Mouse (Mus musculus) kidney, embryonic 14.5 days (tissue): Measurements from ENCODE around the gene Foxo3. TPM values are rescaled to one million over a fixed set of nuclear protein-coding genes. Genes with fewer than 3 reads are reported as not detected.

Experiments used
- ATAC-seq: fragments of 200-750 bp; cut with Nextera tagmentation; 2 replicates; pipeline ENCODE4 v1.8.0; 2017; ENCODE audit warnings: moderate number of reproducible peaks, mild to moderate bottlenecking, moderate TSS enrichment, moderate library complexity; ENCODE audit not compliant: low FRiP score, low TSS enrichment
- H3K27ac ChIP-seq: fragments of 300-500 bp; sonication (generic); 2 replicates; pipeline ENCODE4 v1.5.1; 2014; ENCODE audit warnings: low read depth, mild to moderate bottlenecking, low read length, moderate library complexity, mixed read lengths
- H3K27me3 ChIP-seq: fragments of 300-500 bp; sonication (generic); 2 replicates; pipeline ENCODE4 v1.6.1; 2014; ENCODE audit warnings: mild to moderate bottlenecking, low read length; ENCODE audit not compliant: control insufficient read depth, insufficient read depth
- H3K36me3 ChIP-seq: fragments of 300-500 bp; sonication (generic); 2 replicates; pipeline ENCODE4 v1.6.1; 2014; ENCODE audit warnings: low read length, mixed read lengths; ENCODE audit not compliant: control insufficient read depth, insufficient read depth
- H3K4me1 ChIP-seq: fragments of 300-500 bp; sonication (generic); 2 replicates; pipeline ENCODE4 v1.6.1; 2014; ENCODE audit warnings: low read length, mixed read lengths; ENCODE audit not compliant: control insufficient read depth, insufficient read depth
- H3K4me2 ChIP-seq: fragments of 300-500 bp; sonication (generic); replicated peaks from 2 replicates; pipeline ENCODE4 v1.6.1; 2014; ENCODE audit warnings: low read depth, mild to moderate bottlenecking, low read length
- H3K4me3 ChIP-seq: fragments of 300-500 bp; sonication (generic); 2 replicates; pipeline ENCODE4 v1.5.1; 2014; ENCODE audit warnings: mild to moderate bottlenecking, low read length
- H3K9ac ChIP-seq: fragments of 300-500 bp; sonication (generic); 2 replicates; pipeline ENCODE4 v1.6.1; 2014; ENCODE audit warnings: low read depth, mild to moderate bottlenecking, low read length, moderate library complexity
- H3K9me3 ChIP-seq: fragments of 300-500 bp; sonication (generic); 2 replicates; pipeline ENCODE4 v1.6.1; 2016; ENCODE audit warnings: low read length; ENCODE audit not compliant: control insufficient read depth
- WGBS: fragments of 180-500 bp; shearing (Covaris S2); extraction: QIAGEN DNeasy Blood & Tissue Kit; methylation state at CpG from one replicate; pipeline ENCODE4 v1.1.7; 2014; 5-methylcytosine and 5-hydroxymethylcytosine counted together
- polyA plus RNA-seq: library from polyadenylated mRNA; unstranded; fragments of >200 nt; fragmentation: Nextera tagmentation; extraction: Ambion mirVana; gene quantifications from 2 replicates; pipeline ENCODE4 v1.2.1, GENCODE M21; 2014

The Foxo3 gene
- polyA plus RNA-seq, 1 experiment from 2014 or later: 8.2 TPM

GRCm38 (mm10) chr10:42262061-42262460 lies 14.5 kb downstream of the Foxo3 start:
- no peak for ATAC-seq
- Histone ChIP-seq H3K9ac (no peak overlapping the region), H3K27me3 (no peaks in the 10 kb centered on the region), H3K4me2 (no peak overlapping the region), H3K36me3 (peaks cover 15% of the 10 kb centered on the region), H3K27ac (no peak overlapping the region), H3K9me3 (no peaks in the 10 kb centered on the region), H3K4me1 (0 out of 2 replicates have a peak, but pooled peaks cover 2% of the 10 kb centered on the region), H3K4me3 (no peak overlapping the region)
- WGBS: 97% methylated on average over 3 of the region's 3 CpGs

DNA sequence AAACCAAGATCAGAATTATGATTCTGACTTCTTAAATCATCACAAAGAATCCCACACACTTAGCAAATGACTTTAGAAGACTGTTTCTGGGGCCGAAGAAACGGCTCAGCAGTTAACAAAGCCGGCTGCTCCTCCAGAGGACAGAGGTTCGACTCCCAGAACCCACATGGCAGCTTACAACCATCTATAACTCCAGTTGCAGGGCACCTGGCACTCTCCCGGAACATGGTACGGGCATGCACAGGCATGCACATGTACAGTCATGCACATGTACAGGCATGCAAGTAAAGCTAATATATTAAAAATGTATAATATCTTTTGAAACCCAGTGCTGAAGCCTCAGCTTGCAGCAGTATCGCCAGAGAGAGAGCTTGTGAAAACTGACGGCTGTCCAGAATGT lies 15.5 kb downstream of the Foxo3 start:
- Histone ChIP-seq H3K36me3 (peaks cover 6% of the 10 kb centered on the region), H3K27ac (no peak overlapping the region), H3K9me3 (no peaks in the 10 kb centered on the region), H3K27me3 (no peaks in the 10 kb centered on the region), H3K4me3 (no peak overlapping the region), H3K4me1 (0 out of 2 replicates have a peak, but pooled peaks cover 2% of the 10 kb centered on the region), H3K9ac (no peak overlapping the region), H3K4me2 (no peak overlapping the region)
- no peak for ATAC-seq
- 87% methylated on average over 8 of the region's 8 CpGs for WGBS

- Histone ChIP-seq H3K27me3 (no peaks in the 10 kb centered on the region), H3K27ac (no peak overlapping the region), H3K9me3 (no peaks in the 10 kb centered on the region), H3K36me3 (peaks cover under 1% of the 10 kb centered on the region; the same call in 1 of the 2 replicates), H3K4me1 (0 out of 2 replicates have a peak, but pooled peaks cover 2% of the 10 kb centered on the region), H3K4me2 (no peak overlapping the region), H3K4me3 (no peak overlapping the region), H3K9ac (no peak overlapping the region)
- WGBS: 52% methylated on average over 8 of the region's 8 CpGs
- no peak for ATAC-seq
These were observed 16.0 kb downstream of the Foxo3 start for GRCm38 (mm10) chr10:42260523-42260922.

DNA sequence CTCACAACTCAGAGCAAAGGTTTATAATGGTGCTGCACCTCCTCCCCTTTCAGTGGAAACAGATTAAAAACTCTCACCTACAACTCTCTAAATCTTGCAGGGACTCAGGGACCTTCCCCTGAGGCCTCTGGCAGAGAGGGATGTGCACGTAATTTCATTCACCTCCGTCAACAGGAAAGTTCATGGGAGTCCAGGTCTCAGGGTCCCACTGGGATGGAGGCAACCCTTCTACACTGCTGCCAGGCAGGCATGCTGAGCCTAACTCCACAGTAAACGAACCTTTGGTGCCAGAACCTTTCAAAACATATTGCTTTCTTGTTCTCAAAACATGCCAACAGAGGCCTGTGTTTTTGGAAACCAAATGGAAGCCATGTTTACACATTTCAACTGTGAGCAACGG lies 17.0 kb downstream of the Foxo3 start:
- WGBS: 57% methylated on average over 4 of the region's 4 CpGs

GRCm38 (mm10) chr10:42257985-42258384 lies 18.6 kb downstream of the Foxo3 start:
- no peak overlapping the region for H3K4me3 ChIP-seq
- no peaks in the 10 kb centered on the region for H3K9me3 ChIP-seq
- H3K9ac ChIP-seq: no peak overlapping the region
- ATAC-seq: no peak
- no peak overlapping the region for H3K4me2 ChIP-seq
- 90% methylated on average over 7 of the region's 7 CpGs for WGBS
- H3K27ac ChIP-seq: no peak overlapping the region
- 0 out of 2 replicates have a peak, but pooled peaks cover 2% of the 10 kb centered on the region for H3K4me1 ChIP-seq
- no peaks in the 10 kb centered on the region for H3K27me3 ChIP-seq
- H3K36me3 ChIP-seq: no peaks in the 10 kb centered on the region

More for the DNA sequence above, 17.0 kb downstream of the Foxo3 start:
- Histone ChIP-seq H3K9ac (no peak overlapping the region), H3K9me3 (no peaks in the 10 kb centered on the region), H3K4me2 (no peak overlapping the region), H3K4me3 (no peak overlapping the region), H3K27me3 (no peaks in the 10 kb centered on the region), H3K27ac (no peak overlapping the region), H3K36me3 (no peaks in the 10 kb centered on the region), H3K4me1 (0 out of 2 replicates have a peak, but pooled peaks cover 2% of the 10 kb centered on the region)
- no peak for ATAC-seq

DNA sequence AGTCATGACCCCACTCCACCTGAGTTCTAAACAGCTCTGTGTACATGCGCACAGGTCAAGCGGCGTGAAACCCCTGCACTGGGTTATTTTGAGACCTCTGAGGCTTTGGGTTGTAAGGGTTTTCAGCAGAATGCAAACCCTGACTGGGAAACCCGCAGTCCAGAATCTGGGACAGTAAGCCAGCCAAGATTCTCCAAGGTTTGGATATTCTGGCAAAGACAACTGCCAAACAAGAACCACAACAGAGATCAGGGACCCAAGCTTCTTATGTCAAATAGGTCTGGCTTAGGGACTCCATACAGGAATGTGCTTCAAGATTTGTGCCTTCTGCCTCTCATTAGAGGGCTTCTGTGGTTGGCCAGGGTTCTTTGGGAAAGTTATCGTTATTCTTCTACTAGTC lies 21.8 kb downstream of the Foxo3 start:
- Histone ChIP-seq H3K27me3 (no peaks in the 10 kb centered on the region), H3K36me3 (no peaks in the 10 kb centered on the region), H3K27ac (no peak overlapping the region), H3K4me2 (no peak overlapping the region), H3K9me3 (no peaks in the 10 kb centered on the region), H3K4me1 (peaks cover 14% of the 10 kb centered on the region), H3K9ac (no peak overlapping the region), H3K4me3 (no peak overlapping the region)
- 93% methylated on average over 5 of the region's 5 CpGs for WGBS
- ATAC-seq: no peak

DNA sequence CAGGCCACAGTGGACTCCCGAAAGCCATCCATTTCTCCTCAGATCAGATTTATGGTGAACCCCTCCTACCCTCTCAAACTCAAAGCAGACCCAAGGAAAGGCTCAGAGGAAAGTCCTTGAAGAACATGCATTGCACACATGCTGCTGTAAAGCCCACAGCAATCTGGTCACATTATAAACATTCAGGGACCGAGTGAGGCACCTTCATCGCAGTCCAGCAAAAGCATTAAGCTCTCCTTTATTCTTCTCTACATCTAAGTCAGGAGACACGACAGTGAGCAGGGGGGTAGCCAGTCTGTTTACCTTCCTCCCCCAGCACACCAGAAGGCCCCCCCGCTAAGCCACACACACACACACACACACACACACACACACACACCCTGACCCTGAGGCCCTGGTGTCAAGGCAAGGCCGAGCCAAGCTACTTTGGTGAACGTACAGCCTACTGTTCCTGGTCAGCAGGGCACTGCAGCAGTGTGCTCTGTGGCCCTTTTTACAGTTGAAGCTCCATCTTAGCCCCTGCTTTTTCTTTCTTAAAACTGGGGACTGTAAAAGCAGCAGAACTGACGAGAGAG lies 24.7 kb downstream of the Foxo3 start:
- Histone ChIP-seq H3K4me1 (peaks cover 17% of the 10 kb centered on the region), H3K27me3 (no peaks in the 10 kb centered on the region), H3K27ac (no peak overlapping the region), H3K4me2 (no peak overlapping the region), H3K9ac (no peak overlapping the region), H3K4me3 (no peak overlapping the region), H3K9me3 (no peaks in the 10 kb centered on the region), H3K36me3 (no peaks in the 10 kb centered on the region)
- ATAC-seq: no peak; the same call in 1 of the 2 replicates
- WGBS: 39% methylated on average over 8 of the region's 8 CpGs

DNA sequence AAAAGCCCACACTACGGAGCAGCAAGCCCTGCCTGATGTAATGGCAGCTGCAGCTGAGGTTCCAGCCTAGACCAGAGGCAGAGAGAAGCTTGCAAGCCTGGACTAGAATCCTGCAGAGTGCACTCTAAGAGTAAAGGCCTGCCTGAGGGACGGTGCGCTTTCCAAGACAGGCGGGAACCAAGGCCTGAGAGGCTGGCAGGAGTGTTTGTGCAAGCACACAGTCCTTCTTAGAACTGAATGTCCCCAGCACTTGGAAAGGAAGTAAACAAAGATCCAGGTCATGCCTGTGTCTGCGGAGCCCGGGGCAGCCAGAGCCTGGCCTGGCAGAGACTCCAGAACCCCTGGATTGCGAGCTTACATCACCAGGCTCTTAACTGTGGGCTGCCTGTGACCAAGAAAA lies 25.4 kb downstream of the Foxo3 start:
- WGBS: 52% methylated on average over 7 of the region's 7 CpGs
- H3K4me1 ChIP-seq: peaks cover 17% of the 10 kb centered on the region
- H3K27me3 ChIP-seq: no peaks in the 10 kb centered on the region
- peak; percentile 20; the same call in 1 of the 2 replicates for ATAC-seq
- no peak overlapping the region for H3K4me3 ChIP-seq
- H3K4me2 ChIP-seq: no peak overlapping the region
- no peak overlapping the region for H3K9ac ChIP-seq
- no peaks in the 10 kb centered on the region for H3K9me3 ChIP-seq
- no peak overlapping the region; the same call in 1 of the 2 replicates for H3K27ac ChIP-seq
- no peaks in the 10 kb centered on the region for H3K36me3 ChIP-seq

GRCm38 (mm10) chr10:42249965-42250364 lies 26.6 kb downstream of the Foxo3 start:
- no peaks in the 10 kb centered on the region for H3K27me3 ChIP-seq
- H3K4me3 ChIP-seq: no peak overlapping the region
- WGBS: 64% methylated on average over 2 of the region's 2 CpGs
- H3K36me3 ChIP-seq: no peaks in the 10 kb centered on the region
- H3K9ac ChIP-seq: no peak overlapping the region
- ATAC-seq: no peak
- no peak overlapping the region for H3K27ac ChIP-seq
- H3K9me3 ChIP-seq: no peaks in the 10 kb centered on the region
- H3K4me1 ChIP-seq: peaks cover 17% of the 10 kb centered on the region
- no peak overlapping the region for H3K4me2 ChIP-seq
